Mouse (Mus musculus) liver, embryonic 16.5 days (tissue): ENCODE results near the gene C1ql2. TPM values are rescaled to one million over a fixed set of nuclear protein-coding genes. Genes with fewer than 3 reads are reported as not detected.

Experiments used
- ATAC-seq: fragments of 200-750 bp; cut with Nextera tagmentation; 2 replicates; pipeline ENCODE4 v1.8.0; 2017; ENCODE audit warnings: low read depth, mild to moderate bottlenecking, moderate number of reproducible peaks, moderate library complexity
- H3K27ac ChIP-seq: fragments of 300-500 bp; sonication (generic); 2 replicates; pipeline ENCODE4 v1.5.1; 2014; ENCODE audit warnings: mild to moderate bottlenecking, low read length
- H3K27me3 ChIP-seq: fragments of 300-500 bp; sonication (generic); 2 replicates; pipeline ENCODE4 v1.6.1; 2014; ENCODE audit warnings: low read depth, low read length, mixed read lengths; ENCODE audit not compliant: control insufficient read depth, insufficient read depth
- H3K36me3 ChIP-seq: fragments of 300-500 bp; sonication (generic); 2 replicates; pipeline ENCODE4 v1.6.1; 2014; ENCODE audit warnings: mild to moderate bottlenecking; ENCODE audit not compliant: control insufficient read depth, insufficient read depth
- H3K4me1 ChIP-seq: fragments of 300-500 bp; sonication (generic); 2 replicates; pipeline ENCODE4 v1.6.1; 2014; ENCODE audit warnings: low read depth, low read length, mixed read lengths; ENCODE audit not compliant: control insufficient read depth
- H3K4me2 ChIP-seq: fragments of 300-500 bp; sonication (generic); 2 replicates; pipeline ENCODE4 v1.6.1; 2014; ENCODE audit warnings: low read depth, low read length, mixed read lengths
- H3K4me3 ChIP-seq: fragments of 300-500 bp; sonication (generic); 2 replicates; pipeline ENCODE4 v1.5.1; 2014; ENCODE audit warnings: low read depth, mild to moderate bottlenecking, low read length
- H3K9ac ChIP-seq: fragments of 300-500 bp; sonication (generic); 2 replicates; pipeline ENCODE4 v1.6.1; 2014; ENCODE audit warnings: low read depth, low read length
- H3K9me3 ChIP-seq: fragments of 300-500 bp; sonication (generic); replicated peaks from 2 replicates; pipeline ENCODE4 v1.6.1; 2016; ENCODE audit warnings: low read length; ENCODE audit not compliant: control insufficient read depth
- WGBS: fragments of 180-500 bp; shearing (Covaris S2); extraction: QIAGEN DNeasy Blood & Tissue Kit; methylation state at CpG from one replicate; pipeline ENCODE4 v1.1.7; 2014; ENCODE audit not compliant: insufficient replicate concordance; 5-methylcytosine and 5-hydroxymethylcytosine counted together
- polyA plus RNA-seq: library from polyadenylated mRNA; unstranded; fragments of >200 nt; fragmentation: Nextera tagmentation; extraction: Ambion mirVana; gene quantifications from 2 replicates; pipeline ENCODE4 v1.2.1, GENCODE M21; 2015

C1ql2 gene
- polyA plus RNA-seq, 1 experiment from 2014 or later = not detected

DNA sequence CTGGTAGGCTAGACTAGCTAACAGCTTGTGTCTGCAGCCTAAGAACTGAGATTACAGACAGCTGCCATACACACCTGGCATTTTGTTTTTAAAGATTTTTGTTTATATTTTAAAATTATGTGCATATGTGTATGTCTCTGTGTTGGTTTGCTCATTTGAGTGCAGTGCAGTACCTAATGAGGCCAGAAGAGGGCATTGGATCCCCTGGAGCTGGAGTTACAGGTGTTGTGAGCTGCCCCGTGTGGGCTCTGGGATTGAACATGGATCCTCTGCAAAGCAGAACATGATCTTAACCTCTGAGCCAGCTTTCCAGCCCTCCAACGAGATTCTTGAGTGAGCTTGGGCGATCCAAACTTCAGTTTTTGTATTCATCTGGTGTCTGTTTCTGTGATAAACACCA lies 27.8 kb downstream of the C1ql2 start:
- Histone ChIP-seq H3K36me3 (no peaks in the 10 kb centered on the region), H3K4me1 (no peaks in the 10 kb centered on the region), H3K9ac (no peak overlapping the region), H3K9me3 (no peaks in the 10 kb centered on the region), H3K4me3 (no peak overlapping the region), H3K27ac (no peak overlapping the region), H3K4me2 (no peak overlapping the region), H3K27me3 (no peaks in the 10 kb centered on the region)
- no peak for ATAC-seq
- 49% methylated on average over 3 of the region's 3 CpGs for WGBS

DNA sequence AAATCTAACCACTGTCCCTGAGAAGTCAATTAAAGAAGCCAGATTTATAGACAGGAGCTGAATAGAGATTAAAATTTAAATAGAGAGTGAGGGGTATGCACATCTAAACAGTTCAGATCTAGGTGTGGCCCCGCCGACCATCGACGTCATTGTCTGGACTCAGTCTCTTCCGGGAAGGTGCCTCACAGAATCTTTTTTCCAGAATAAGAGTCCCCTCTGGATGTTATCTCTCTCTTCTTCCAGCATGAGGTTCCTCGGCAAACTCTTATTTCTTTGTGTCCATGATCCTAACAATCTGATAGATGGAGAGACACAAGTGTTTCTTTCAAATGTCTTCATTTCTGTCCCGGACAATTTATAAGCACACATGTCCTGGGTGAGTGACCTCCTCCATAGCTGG lies 33.7 kb downstream of the C1ql2 start:
- no peaks in the 10 kb centered on the region for H3K4me1 ChIP-seq
- no peaks in the 10 kb centered on the region for H3K36me3 ChIP-seq
- WGBS = 75% methylated on average over 7 of the region's 7 CpGs
- H3K4me3 ChIP-seq = no peak overlapping the region
- no peak for ATAC-seq
- no peak overlapping the region for H3K9ac ChIP-seq
- no peaks in the 10 kb centered on the region for H3K9me3 ChIP-seq
- no peaks in the 10 kb centered on the region for H3K27me3 ChIP-seq
- H3K4me2 ChIP-seq = no peak overlapping the region
- H3K27ac ChIP-seq = no peak overlapping the region

DNA sequence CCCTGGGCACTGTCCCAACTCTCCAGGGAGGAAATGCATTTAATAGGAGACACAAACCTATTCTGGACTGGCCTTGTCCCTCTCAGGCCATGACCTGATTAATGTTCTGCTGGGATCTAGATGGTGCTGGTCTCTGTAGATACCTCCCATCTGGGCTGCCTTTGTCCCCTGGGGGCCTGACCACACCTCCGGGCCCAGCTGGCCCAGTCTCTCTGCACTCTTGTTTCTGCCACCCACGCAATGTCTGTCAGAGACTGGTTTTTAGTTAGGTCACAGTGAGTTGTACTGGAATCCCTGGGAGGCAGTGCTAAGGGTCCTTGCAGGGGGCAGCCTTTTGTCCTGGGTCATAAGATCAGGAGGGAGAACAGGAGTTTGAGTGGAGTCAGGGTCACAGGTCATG lies 34.5 kb downstream of the C1ql2 start:
- Histone ChIP-seq H3K36me3 (no peaks in the 10 kb centered on the region), H3K9ac (no peak overlapping the region), H3K4me3 (no peak overlapping the region), H3K4me2 (no peak overlapping the region), H3K9me3 (no peaks in the 10 kb centered on the region), H3K27me3 (no peaks in the 10 kb centered on the region), H3K27ac (no peak overlapping the region), H3K4me1 (no peaks in the 10 kb centered on the region)
- no peak for ATAC-seq
- WGBS = 67% methylated on average over 2 of the region's 2 CpGs

DNA sequence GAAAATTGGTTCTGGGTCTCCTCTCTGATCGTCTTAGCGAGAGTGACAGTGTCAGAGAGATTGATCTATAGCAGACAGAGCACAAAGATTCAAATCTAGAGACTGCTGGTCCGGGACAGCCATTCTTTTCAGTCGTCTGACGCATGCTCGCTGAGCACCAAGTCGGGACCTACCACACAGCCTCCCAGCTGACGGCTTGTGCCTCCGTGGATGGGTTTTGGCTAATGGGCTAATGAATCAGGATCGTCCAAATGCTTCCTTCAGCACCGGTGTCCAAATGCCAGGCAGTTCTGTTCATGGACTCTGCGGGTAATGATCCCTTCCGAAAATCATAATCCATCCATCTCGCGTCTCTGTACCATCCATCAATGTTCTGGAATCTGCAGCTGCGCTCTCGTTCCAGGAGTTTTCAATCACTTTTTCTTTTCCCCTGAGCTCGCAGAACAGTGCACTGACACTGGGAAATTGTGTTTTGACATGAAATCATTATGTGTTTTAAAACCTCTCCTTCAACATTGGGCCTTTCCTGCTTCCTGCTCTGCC lies 44.7 kb downstream of the C1ql2 start:
- H3K9ac ChIP-seq = no peak overlapping the region
- no peaks in the 10 kb centered on the region for H3K9me3 ChIP-seq
- no peaks in the 10 kb centered on the region for H3K4me1 ChIP-seq
- 70% methylated on average over 18 of the region's 18 CpGs for WGBS
- no peaks in the 10 kb centered on the region for H3K27me3 ChIP-seq
- H3K4me2 ChIP-seq = no peak overlapping the region
- no peak for ATAC-seq
- no peak overlapping the region for H3K27ac ChIP-seq
- H3K4me3 ChIP-seq = no peak overlapping the region
- no peaks in the 10 kb centered on the region for H3K36me3 ChIP-seq

DNA sequence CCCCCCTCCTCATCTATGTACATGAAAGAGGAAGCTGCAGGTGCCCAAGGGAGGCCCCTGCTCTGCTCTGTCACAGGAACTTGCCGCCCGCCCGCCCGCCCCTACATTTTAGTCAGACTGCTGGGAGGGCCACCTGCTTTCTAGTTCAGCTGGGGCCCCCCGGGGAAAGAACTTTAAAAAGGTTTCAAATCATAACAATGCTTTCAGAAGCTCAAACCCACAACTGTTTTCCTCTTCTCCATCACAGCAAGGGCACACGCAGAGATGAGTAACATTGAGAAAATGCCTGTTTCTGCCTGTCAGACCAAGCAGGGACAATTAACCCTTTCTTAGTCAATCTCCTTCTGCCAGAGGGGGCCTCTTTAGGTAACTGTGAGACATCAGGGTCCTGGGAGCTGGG lies 49.4 kb downstream of the C1ql2 start:
- Histone ChIP-seq H3K4me1 (no peaks in the 10 kb centered on the region), H3K27me3 (no peaks in the 10 kb centered on the region), H3K36me3 (no peaks in the 10 kb centered on the region), H3K27ac (no peak overlapping the region), H3K4me3 (no peak overlapping the region), H3K9ac (no peak overlapping the region), H3K4me2 (no peak overlapping the region), H3K9me3 (no peaks in the 10 kb centered on the region)
- WGBS = 24% methylated on average over 6 of the region's 6 CpGs
- no peak for ATAC-seq

DNA sequence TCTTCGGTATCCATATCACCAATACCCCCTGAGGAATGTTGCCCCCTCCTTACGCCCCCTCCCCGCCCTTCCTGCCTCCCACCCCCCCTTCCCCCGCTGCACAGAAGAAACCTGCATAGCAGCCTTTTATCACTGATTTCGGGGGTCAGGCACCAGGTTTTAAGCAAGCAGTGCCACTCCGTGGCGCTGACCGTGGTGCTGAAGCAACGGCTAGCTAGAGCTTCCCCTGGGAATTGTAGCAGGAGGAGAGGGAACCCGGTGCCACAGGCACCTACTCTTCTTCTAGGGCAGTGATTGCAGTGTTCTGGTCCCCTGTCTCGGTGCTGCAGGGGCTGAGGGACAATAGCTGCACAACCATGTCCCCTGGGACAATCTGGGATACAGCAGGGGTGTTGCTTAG lies 50.0 kb downstream of the C1ql2 start:
- Histone ChIP-seq H3K4me1 (no peaks in the 10 kb centered on the region), H3K9ac (no peak overlapping the region), H3K36me3 (no peaks in the 10 kb centered on the region), H3K27ac (no peak overlapping the region), H3K27me3 (no peaks in the 10 kb centered on the region), H3K4me2 (no peak overlapping the region), H3K9me3 (no peaks in the 10 kb centered on the region), H3K4me3 (no peak overlapping the region)
- 2% methylated on average over 11 of the region's 11 CpGs for WGBS
- ATAC-seq = no peak

Other genes starting within 250 kb of the C1ql2 start
- 1,140 and 1,165 TPM in 2 replicates for gene Dbi, start 219.5 kb upstream of the C1ql2 start, polyA plus RNA-seq
- gene 3110009E18Rik, start 219.4 kb upstream of the C1ql2 start, polyA plus RNA-seq = 4.8 and 6.5 TPM in 2 replicates
- 38.4 and 42.6 TPM in 2 replicates for gene Steap3, start 67.9 kb upstream of the C1ql2 start, polyA plus RNA-seq
- gene Marco, start 164.4 kb downstream of the C1ql2 start, polyA plus RNA-seq = 45.2 and 50.8 TPM in 2 replicates